Mouse (Mus musculus) lung, adult 2 months (tissue): ENCODE results near the gene Cntn5.

Source experiments
- CTCF ChIP-seq: fragments of 200-500 bp; IDR thresholded peaks from 2 replicates; pipeline ENCODE4 v1.5.1; 2011; ENCODE audit warnings: mild to moderate bottlenecking, low read length, control low read depth; ENCODE audit not compliant: insufficient read depth
- POLR2A ChIP-seq: fragments of 200-500 bp; IDR thresholded peaks from 2 replicates; pipeline ENCODE4 v1.6.1; 2011; ENCODE audit warnings: low read depth, mild to moderate bottlenecking, control low read depth, low read length, borderline replicate concordance; ENCODE audit errors: extremely low read depth

GRCm38 (mm10) chr9:10722121-10722520, 182.5 kb downstream of the Cntn5 start:
- TF ChIP-seq POLR2A (no peak), CTCF (no peak)
